Mouse (Mus musculus): ENCODE data around the gene Cpne4.

GRCm38 (mm10) chr9:104594550-104594949 lies 47.5 kb downstream of the Cpne4 start:
- TF ChIP-seq TAL1 (IDR thresholded peaks at IDR 0.05; ENCODE audit: low read length) (no peak), GATA1 (IDR thresholded peaks at IDR 0.05; ENCODE audit: low read length) (no peak)
